Mouse (Mus musculus) CH12.LX (cell line): ENCODE measurements around the gene Hoxb2. TPM values are rescaled to one million over a fixed set of nuclear protein-coding genes. Genes with fewer than 3 reads are reported as not detected.

Experiments used
- DNase-seq: peaks from one replicate; pipeline ENCODE4 v3.0.0-alpha.2; 2013; ENCODE audit errors: extremely low read depth
- H3K27ac ChIP-seq: 2 replicates; pipeline ENCODE4 v1.5.1; 2012; ENCODE audit warnings: low read depth, mild to moderate bottlenecking, control low read depth, moderate library complexity; ENCODE audit not compliant: insufficient read depth
- H3K27me3 ChIP-seq: replicated peaks from 2 replicates; pipeline ENCODE3; 2012; ENCODE audit warnings: inconsistent platforms
- H3K36me3 ChIP-seq, 2 experiments: replicated peaks in 1 of 2; 2 replicates each; pipeline versions ENCODE3 to v1.6.1; 2012; ENCODE audit warnings: inconsistent platforms in 1 of 2, low read length in 1 of 2, mild to moderate bottlenecking in 1 of 2, mixed read lengths in 1 of 2, moderate library complexity in 1 of 2; ENCODE audit not compliant: control insufficient read depth in 1 of 2, insufficient read depth in 1 of 2
- H3K4me1 ChIP-seq, 2 experiments: 2 replicates each; pipeline ENCODE4 v1.6.1; 2012; ENCODE audit warnings: inconsistent platforms in 1 of 2, moderate library complexity in 1 of 2; ENCODE audit not compliant: insufficient read depth in 2 of 2, control insufficient read depth in 1 of 2
- H3K4me2 ChIP-seq: 2 replicates; pipeline ENCODE4 v1.6.1; 2012; ENCODE audit warnings: low read depth, mild to moderate bottlenecking, control low read depth; ENCODE audit not compliant: poor library complexity, insufficient read depth, severe bottlenecking
- H3K4me3 ChIP-seq, 3 experiments: fragments of 150-350 bp in 1 of 3; sonication (generic) in 1 of 3; replicated peaks in 1 of 3; 2 replicates each; pipeline versions ENCODE3 to v1.5.1; 2011 to 2012; ENCODE audit warnings: low read depth in 2 of 3, low read length in 2 of 3, mild to moderate bottlenecking in 2 of 3, moderate library complexity in 2 of 3, control low read depth in 1 of 3, improper control_type of control experiment in 1 of 3, inconsistent platforms in 1 of 3, mixed read lengths in 1 of 3; ENCODE audit not compliant: poor library complexity in 1 of 3
- H3K79me2 ChIP-seq: replicated peaks from 2 replicates; pipeline ENCODE4 v1.6.1; 2012; ENCODE audit warnings: mild to moderate bottlenecking, moderate library complexity; ENCODE audit not compliant: control insufficient read depth, poor library complexity, insufficient read depth, severe bottlenecking; ENCODE audit errors: extremely low read depth
- H3K9ac ChIP-seq: 2 replicates; pipeline ENCODE4 v1.6.1; 2012; ENCODE audit warnings: low read depth, mild to moderate bottlenecking, control low read depth, moderate library complexity; ENCODE audit not compliant: insufficient read depth
- H3K9me3 ChIP-seq: replicated peaks from 2 replicates; pipeline ENCODE3; 2012; ENCODE audit warnings: low read length, inconsistent platforms, mixed read lengths
- BHLHE40 ChIP-seq: IDR thresholded peaks from 2 replicates; pipeline ENCODE4 v1.6.1; 2011; ENCODE audit warnings: mild to moderate bottlenecking, low read depth, low read length, improper control_type of control experiment
- CHD1 ChIP-seq: IDR thresholded peaks from 2 replicates; pipeline ENCODE4 v1.6.1; 2012; ENCODE audit warnings: low read depth, low read length, improper control_type of control experiment, inconsistent platforms
- CHD2 ChIP-seq: IDR thresholded peaks from 2 replicates; pipeline ENCODE4 v1.6.1; 2011; ENCODE audit warnings: low read length, improper control_type of control experiment
- E2F4 ChIP-seq: IDR thresholded peaks from 2 replicates; pipeline ENCODE4 v1.6.1; 2011; ENCODE audit warnings: low read depth, low read length, improper control_type of control experiment; ENCODE audit not compliant: insufficient replicate concordance
- ELF1 ChIP-seq: IDR thresholded peaks from 2 replicates; pipeline ENCODE4 v1.6.1; 2014; ENCODE audit warnings: low read depth, mild to moderate bottlenecking, inconsistent platforms, low read length, improper control_type of control experiment
- GABPA ChIP-seq: IDR thresholded peaks from 2 replicates; pipeline ENCODE4 v1.6.1; 2012; ENCODE audit warnings: low read depth, low read length, improper control_type of control experiment, inconsistent platforms; ENCODE audit not compliant: insufficient replicate concordance
- JUND ChIP-seq: conservative IDR thresholded peaks from 2 replicates; pipeline ENCODE4 v1.6.1; 2011; ENCODE audit warnings: low read depth, low read length, improper control_type of control experiment
- KAT2A ChIP-seq: IDR thresholded peaks from 2 replicates; pipeline ENCODE4 v1.6.1; 2012; ENCODE audit warnings: low read length, improper control_type of control experiment, inconsistent platforms; ENCODE audit not compliant: insufficient replicate concordance
- MAX ChIP-seq: IDR thresholded peaks from 2 replicates; pipeline ENCODE4 v1.6.1; 2011; ENCODE audit warnings: low read length, improper control_type of control experiment
- MEF2A ChIP-seq: IDR thresholded peaks from 2 replicates; pipeline ENCODE4 v1.6.1; 2014; ENCODE audit warnings: low read depth, mild to moderate bottlenecking, inconsistent platforms, low read length, improper control_type of control experiment, borderline replicate concordance
- MXI1 ChIP-seq: IDR thresholded peaks from 2 replicates; pipeline ENCODE4 v1.6.1; 2011; ENCODE audit warnings: mild to moderate bottlenecking, low read depth, low read length, improper control_type of control experiment
- MYC ChIP-seq: IDR thresholded peaks from 2 replicates; pipeline ENCODE4 v1.6.1; 2011; ENCODE audit warnings: low read depth, mild to moderate bottlenecking, improper control_type of control experiment, low read length
- NELFE ChIP-seq: IDR thresholded peaks from 2 replicates; pipeline ENCODE4 v1.6.1; 2011; ENCODE audit warnings: low read depth, low read length, improper control_type of control experiment
- NRF1 ChIP-seq: IDR thresholded peaks from 2 replicates; pipeline ENCODE4 v1.6.1; 2014; ENCODE audit warnings: low read depth, mild to moderate bottlenecking, inconsistent platforms, low read length, improper control_type of control experiment, moderate library complexity
- PAX5 ChIP-seq: IDR thresholded peaks from 2 replicates; pipeline ENCODE4 v1.6.1; 2012; ENCODE audit warnings: low read length, inconsistent platforms, mixed read lengths
- POLR2A ChIP-seq: IDR thresholded peaks from 2 replicates; pipeline ENCODE4 v1.6.1; 2011; ENCODE audit warnings: low read depth, mild to moderate bottlenecking, improper control_type of control experiment, low read length
- RCOR1 ChIP-seq: conservative IDR thresholded peaks from 2 replicates; pipeline ENCODE4 v1.6.1; 2012; ENCODE audit warnings: low read depth, mild to moderate bottlenecking, inconsistent platforms, low read length, improper control_type of control experiment
- USF1 ChIP-seq: IDR thresholded peaks from 2 replicates; pipeline ENCODE4 v1.6.1; 2014; ENCODE audit warnings: low read depth, mild to moderate bottlenecking, inconsistent platforms, low read length, improper control_type of control experiment
- ZMIZ1 ChIP-seq: IDR thresholded peaks from 2 replicates; pipeline ENCODE4 v1.6.1; 2012; ENCODE audit warnings: low read depth, mild to moderate bottlenecking, inconsistent platforms, low read length, improper control_type of control experiment
- ZNF384 ChIP-seq: IDR thresholded peaks from 2 replicates; pipeline ENCODE4 v1.6.1; 2012; ENCODE audit warnings: low read depth, low read length, improper control_type of control experiment, inconsistent platforms
- dilution Hi-C: fragments of 300-500 bp; cut with MboI; formaldehyde crosslinking; loops from 2 replicates; pipeline ENCODE4 v1.14.3; 2020; ENCODE audit warnings: low sequenced_read_pairs; ENCODE audit not compliant: extremely low pct_unique_long_range_greater_than_20kb, extremely low pct_ligation_motif_present
- in situ Hi-C: fragments of 300-500 bp; cut with MboI; formaldehyde crosslinking; loops from 3 replicates; pipeline ENCODE4 v1.14.3; 2019; ENCODE audit warnings: low sequenced_read_pairs, low pct_ligation_motif_present, low pct_unique_long_range_greater_than_20kb, mixed read lengths
- polyA plus RNA-seq: library from polyadenylated mRNA; unstranded; fragments of >175 nt; gene quantifications from 2 replicates; pipeline ENCODE4 v1.2.1, GENCODE M21; 2012; ENCODE audit warnings: low read depth; ENCODE audit not compliant: insufficient read length
- total RNA-seq, 2 experiments: library from RNA; depleted of rRNA; stranded (reverse); fragments of 300-350 nt in 1 of 2; fragments of >200 nt in 1 of 2; gene quantifications; 2 replicates each; pipeline ENCODE4 v1.2.3; 2012 to 2014

Gene Hoxb2
- total RNA-seq (2012; rRNA removed): not detected in 2 replicates
- total RNA-seq (2014; rRNA removed): not detected in 2 replicates
- not detected in 2 replicates for polyA plus RNA-seq

- in situ Hi-C loops (no loop called here), dilution Hi-C loops (no loop called here)
- TF ChIP-seq ZNF384 (peak; percentile 85), USF1 (no peak)
- no peak for DNase-seq
- peaks cover 32% of the 10 kb centered on the region for H3K27me3 ChIP-seq
- H3K79me2 ChIP-seq: no peaks in the 10 kb centered on the region
- peaks cover 12% of the 10 kb centered on the region for H3K9me3 ChIP-seq
- no peak within 1 kb of the TSS for H3K4me2 ChIP-seq
- H3K36me3 ChIP-seq: peaks cover 0 to 7% of the 10 kb centered on the region in 2 experiments
- H3K9ac ChIP-seq: no peak within 1 kb of the TSS
- H3K27ac ChIP-seq: no peak within 1 kb of the TSS
- no peak within 1 kb of the TSS for H3K4me3 ChIP-seq
- peaks cover 0 to 12% of the 10 kb centered on the region in 2 experiments; a peak in 2 of 4 replicates for H3K4me1 ChIP-seq
Measured at GRCm38 (mm10) chr11:96350341-96350624, at the start of gene Hoxb2. Gene Hoxb2, plus strand, starts transcription at chr11:96350525.

GRCm38 (mm10) chr11:96301064-96301431 is 49.3 kb upstream of the Hoxb2 start:
- dilution Hi-C loops (no loop called here), in situ Hi-C loops (loop anchor here (25.0 kb wide), 1 partner anchor 236 kb away; no protein-coding TSS in a partner anchor)
- H3K9ac ChIP-seq: no peak overlapping the region
- no peak overlapping the region for H3K27ac ChIP-seq
- TF ChIP-seq RCOR1 (no peak), PAX5 (no peak), NELFE (no peak), MXI1 (no peak), ZMIZ1 (no peak), CHD2 (no peak), MYC (no peak), GABPA (no peak), E2F4 (no peak), MEF2A (no peak), JUND (no peak), ELF1 (no peak), KAT2A (no peak), BHLHE40 (no peak), CHD1 (no peak), NRF1 (no peak), POLR2A (no peak), MAX (no peak)
- H3K27me3 ChIP-seq: peaks cover 65% of the 10 kb centered on the region
- no peaks in the 10 kb centered on the region for H3K36me3 ChIP-seq
- peaks cover 33% of the 10 kb centered on the region for H3K9me3 ChIP-seq
- no peak overlapping the region for H3K4me2 ChIP-seq
- DNase-seq: no peak
- peaks cover 0 to 5% of the 10 kb centered on the region in 2 experiments; a peak in 2 of 4 replicates for H3K4me1 ChIP-seq
- H3K4me3 ChIP-seq: no peak overlapping the region
- H3K79me2 ChIP-seq: no peaks in the 10 kb centered on the region
